Mouse (Mus musculus) liver, adult 2 months (tissue): ENCODE measurements around the gene Tekt1. TPM values are rescaled to one million over a fixed set of nuclear protein-coding genes. Genes with fewer than 3 reads are reported as not detected.

Source experiments
- DNase-seq: peaks from one replicate; pipeline ENCODE4 v3.0.0-alpha.2; 2011; ENCODE audit warnings: low read depth, low spot score; ENCODE audit errors: extremely low read depth
- H3K27ac ChIP-seq: fragments of 200-500 bp; replicated peaks from 2 replicates; pipeline ENCODE4 v1.5.1; 2012; ENCODE audit warnings: low read depth, mild to moderate bottlenecking, control low read depth, inconsistent platforms, low read length; ENCODE audit not compliant: insufficient read depth
- H3K27me3 ChIP-seq: fragments of 200-500 bp; 2 replicates; pipeline ENCODE4 v1.6.1; 2012; ENCODE audit warnings: mild to moderate bottlenecking, moderate library complexity, low read length, inconsistent platforms; ENCODE audit not compliant: control insufficient read depth, insufficient read depth
- H3K36me3 ChIP-seq: fragments of 200-500 bp; 2 replicates; pipeline ENCODE4 v1.6.1; 2012; ENCODE audit warnings: low read length, inconsistent platforms; ENCODE audit not compliant: control insufficient read depth, insufficient read depth
- H3K4me1 ChIP-seq: fragments of 200-500 bp; 2 replicates; pipeline ENCODE4 v1.6.1; 2011; ENCODE audit warnings: low read length; ENCODE audit not compliant: control insufficient read depth, insufficient read depth
- H3K4me3 ChIP-seq: fragments of 200-500 bp; 2 replicates; pipeline ENCODE4 v1.5.1; 2011; ENCODE audit warnings: low read depth, mild to moderate bottlenecking, control low read depth, low read length, moderate library complexity; ENCODE audit not compliant: insufficient read depth
- H3K79me2 ChIP-seq: fragments of 200-500 bp; 2 replicates; pipeline ENCODE4 v1.6.1; 2012; ENCODE audit warnings: inconsistent platforms, mild to moderate bottlenecking, low read length, moderate library complexity; ENCODE audit not compliant: control insufficient read depth, insufficient read depth
- H3K9ac ChIP-seq: fragments of 200-500 bp; 2 replicates; pipeline ENCODE4 v1.6.1; 2012; ENCODE audit warnings: low read depth, mild to moderate bottlenecking, control low read depth, inconsistent platforms, low read length
- CTCF ChIP-seq: fragments of 200-500 bp; IDR thresholded peaks from 2 replicates; pipeline ENCODE4 v1.5.1; 2011; ENCODE audit warnings: low read depth, low read length, control low read depth
- POLR2A ChIP-seq: fragments of 200-500 bp; IDR thresholded peaks from 2 replicates; pipeline ENCODE4 v1.6.1; 2011; ENCODE audit warnings: low read length, control low read depth; ENCODE audit not compliant: insufficient read depth; ENCODE audit errors: extremely low read depth
- WGBS: fragments of 180-500 bp; shearing (Covaris S2); methylation state at CpG from one replicate; pipeline ENCODE4 v1.1.7; 2018; 5-methylcytosine and 5-hydroxymethylcytosine counted together
- polyA plus RNA-seq: library from polyadenylated mRNA; depleted of rRNA; stranded (reverse); fragments of >200 nt; gene quantifications from 2 replicates; pipeline ENCODE4 v1.2.3, GENCODE M21; 2012
- total RNA-seq: library from RNA; depleted of rRNA; stranded (reverse); fragments of >200 nt; gene quantifications from 2 replicates; pipeline ENCODE4 v1.2.3, GENCODE M21; 2014

Tekt1 gene
- total and polyA plus RNA-seq, 2 experiments: not detected

DNA sequence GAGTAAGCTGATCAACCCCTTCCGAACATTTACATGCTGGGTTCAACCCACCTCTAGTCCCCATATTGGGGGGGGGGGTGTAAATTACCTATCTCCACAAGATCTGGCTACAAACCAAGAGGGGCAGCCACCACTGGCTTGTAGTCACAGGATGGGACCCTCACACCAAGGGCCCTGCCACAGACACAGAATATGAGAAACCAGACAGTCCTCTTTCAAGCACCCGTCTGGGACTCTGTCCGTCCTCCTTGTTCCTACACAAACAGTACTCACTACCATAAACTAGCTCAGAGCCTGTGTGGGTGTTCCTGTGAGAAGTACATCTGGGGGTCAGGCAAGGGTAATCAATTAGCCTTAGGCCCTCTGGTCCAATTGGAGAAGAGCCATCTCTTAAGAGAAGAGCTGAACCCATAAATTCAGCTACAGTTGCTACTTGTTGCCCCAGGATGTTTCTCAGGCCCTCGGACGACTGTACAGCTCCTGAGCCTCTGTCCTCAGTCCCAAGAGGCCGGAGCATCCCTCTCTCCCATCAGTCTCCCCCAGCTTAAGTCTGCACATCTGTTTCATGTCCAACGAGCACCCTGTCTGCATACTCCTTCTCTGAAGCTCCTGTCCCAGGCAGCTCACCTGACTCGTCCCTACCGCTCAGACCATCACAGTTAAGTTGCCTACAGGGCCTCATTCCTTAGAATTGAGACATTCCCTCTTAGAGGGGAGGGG, 46.4 kb upstream of the Tekt1 start:
- Histone ChIP-seq H3K4me3 (no peak overlapping the region), H3K4me1 (peaks cover 4% of the 10 kb centered on the region; the same call in 1 of the 2 replicates), H3K36me3 (no peaks in the 10 kb centered on the region), H3K27ac (no peak overlapping the region), H3K79me2 (no peaks in the 10 kb centered on the region), H3K27me3 (no peaks in the 10 kb centered on the region), H3K9ac (no peak overlapping the region)
- TF ChIP-seq CTCF: no peak
- TF ChIP-seq POLR2A: no peak
- DNase-seq: no peak
- 90% methylated on average over 9 of the region's 9 CpGs for WGBS

DNA sequence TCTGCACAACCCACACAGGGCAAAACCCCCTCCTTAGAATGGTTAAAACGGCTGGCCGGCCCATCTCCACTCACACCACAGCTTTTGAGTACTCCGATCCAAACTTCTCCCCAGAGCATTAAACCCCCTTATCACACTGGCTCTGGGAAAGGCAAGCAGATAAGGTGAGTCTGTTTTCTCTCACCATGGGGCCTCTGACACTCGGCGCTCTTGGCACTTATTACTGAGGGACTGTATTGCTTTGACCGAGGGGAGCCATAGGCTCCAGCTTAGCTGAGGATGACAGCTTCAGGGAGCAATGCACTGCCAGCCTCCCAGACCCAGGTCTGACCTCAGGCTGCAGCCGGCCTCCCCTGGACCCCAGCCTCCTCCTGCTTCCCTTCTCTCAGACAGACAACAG, 45.3 kb upstream of the Tekt1 start:
- WGBS: 51% methylated on average over 7 of the region's 7 CpGs
- Histone ChIP-seq H3K36me3 (no peaks in the 10 kb centered on the region), H3K4me3 (no peak overlapping the region), H3K27ac (no peak overlapping the region), H3K9ac (no peak overlapping the region), H3K27me3 (no peaks in the 10 kb centered on the region), H3K4me1 (peaks cover 4% of the 10 kb centered on the region; the same call in 1 of the 2 replicates), H3K79me2 (no peaks in the 10 kb centered on the region)
- DNase-seq: no peak
- TF ChIP-seq POLR2A (no peak), CTCF (no peak)

DNA sequence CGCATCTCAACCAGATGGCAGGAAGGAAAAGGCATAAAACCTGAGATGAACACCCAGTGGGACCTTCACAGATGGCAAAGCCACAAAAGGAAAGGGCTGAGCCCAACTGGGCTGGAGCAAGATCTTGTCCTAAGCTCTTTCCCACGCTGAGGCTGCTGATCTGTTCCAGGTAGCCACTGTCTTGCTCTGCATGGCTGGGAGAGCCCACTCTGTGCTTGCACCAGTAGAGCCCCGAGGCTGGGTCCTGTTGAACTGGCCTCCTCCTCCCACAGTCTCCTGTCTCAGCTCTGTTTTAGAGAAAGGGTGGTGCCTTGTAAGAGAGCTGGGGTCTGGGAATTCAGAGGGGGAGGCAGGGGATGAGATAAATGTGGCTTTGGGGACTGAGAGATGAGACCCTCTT, 44.8 kb upstream of the Tekt1 start:
- H3K79me2 ChIP-seq: no peaks in the 10 kb centered on the region
- H3K27me3 ChIP-seq: no peaks in the 10 kb centered on the region
- H3K9ac ChIP-seq: no peak overlapping the region
- H3K36me3 ChIP-seq: no peaks in the 10 kb centered on the region
- peaks cover 4% of the 10 kb centered on the region; the same call in 1 of the 2 replicates for H3K4me1 ChIP-seq
- H3K27ac ChIP-seq: no peak overlapping the region
- WGBS: 48% methylated on average over 3 of the region's 3 CpGs
- no peak overlapping the region for H3K4me3 ChIP-seq
- TF ChIP-seq POLR2A: no peak
- TF ChIP-seq CTCF: no peak
- DNase-seq: no peak

DNA sequence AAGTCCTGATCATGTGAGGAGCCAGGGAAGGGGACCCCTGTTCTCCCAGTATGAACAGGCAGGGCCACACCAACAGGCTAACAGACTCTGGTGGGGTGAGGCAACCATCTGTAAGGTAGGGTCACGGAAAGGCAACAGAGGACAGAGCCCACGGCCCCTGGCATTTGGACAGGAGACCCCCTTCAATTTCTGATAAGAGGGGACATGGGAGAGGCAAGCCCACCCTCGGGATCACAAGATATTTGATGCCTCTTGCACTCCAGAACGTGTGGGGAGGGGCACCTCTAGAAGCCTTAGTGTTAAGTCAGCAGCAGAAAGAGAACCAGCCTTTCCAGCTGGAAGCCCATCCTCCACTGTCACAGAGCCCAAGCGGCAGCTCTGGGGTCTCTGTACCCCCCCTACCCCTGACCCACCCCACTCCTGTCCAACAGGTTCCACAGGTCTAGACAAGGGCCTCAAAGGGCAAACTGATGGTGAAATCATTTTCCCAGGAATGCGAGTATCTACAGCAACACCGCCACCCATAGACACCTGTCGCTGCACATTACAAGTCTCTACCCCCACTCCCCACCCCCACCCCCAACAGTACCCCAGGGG, 43.9 kb upstream of the Tekt1 start:
- Histone ChIP-seq H3K27me3 (no peaks in the 10 kb centered on the region), H3K79me2 (no peaks in the 10 kb centered on the region), H3K4me1 (peaks cover 4% of the 10 kb centered on the region; the same call in 1 of the 2 replicates), H3K4me3 (no peak overlapping the region), H3K27ac (no peak overlapping the region), H3K9ac (no peak overlapping the region), H3K36me3 (no peaks in the 10 kb centered on the region)
- no peak for TF ChIP-seq CTCF
- no peak for TF ChIP-seq POLR2A
- WGBS: 75% methylated on average over 8 of the region's 8 CpGs
- no peak for DNase-seq

DNA sequence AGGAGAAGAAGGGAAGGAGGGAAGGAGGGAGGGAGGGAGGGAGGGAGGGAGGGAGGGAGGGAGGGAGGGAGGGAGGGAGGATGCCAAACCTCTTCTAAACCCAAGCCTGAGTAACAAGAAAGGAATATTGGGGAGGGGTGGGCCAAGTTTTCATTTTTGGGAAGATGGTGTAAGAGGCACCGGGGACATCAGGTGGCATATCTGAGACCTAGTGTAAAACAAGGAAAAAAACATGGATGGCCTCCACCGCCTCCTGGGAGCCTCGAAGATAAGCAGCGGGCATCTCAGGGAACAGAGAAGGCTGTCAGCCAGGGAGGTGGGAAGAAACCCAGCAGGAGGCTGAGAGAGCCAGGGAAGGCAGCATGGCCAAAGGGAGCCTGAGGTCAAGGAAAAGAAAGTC, 43.3 kb upstream of the Tekt1 start:
- WGBS: 73% methylated on average over 4 of the region's 4 CpGs
- H3K27ac ChIP-seq: no peak overlapping the region

DNA sequence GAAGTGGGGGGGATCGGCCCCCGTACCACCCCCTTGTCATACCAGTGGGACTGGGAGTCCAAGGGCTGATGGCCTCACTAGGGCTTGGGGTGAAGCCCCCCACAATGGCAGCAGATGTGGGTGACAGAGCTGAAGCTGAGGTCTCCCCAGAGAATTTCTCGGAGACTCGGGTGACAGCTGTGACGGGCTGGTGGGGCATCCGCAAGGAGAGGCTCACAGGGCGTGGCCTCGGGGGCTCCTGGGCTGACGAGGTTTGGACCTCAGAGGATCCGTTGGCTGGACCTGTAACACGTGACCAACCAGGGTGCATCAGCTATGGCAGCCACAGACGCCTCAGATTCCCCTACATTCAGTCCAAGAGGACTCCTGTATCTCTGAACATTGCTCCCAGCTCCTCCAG, 40.7 kb upstream of the Tekt1 start:
- H3K4me3 ChIP-seq: no peak overlapping the region
- H3K27ac ChIP-seq: no peak overlapping the region
- no peak overlapping the region for H3K9ac ChIP-seq
- H3K79me2 ChIP-seq: no peaks in the 10 kb centered on the region
- TF ChIP-seq CTCF (no peak), POLR2A (no peak)
- DNase-seq: no peak
- 96% methylated on average over 12 of the region's 12 CpGs for WGBS
- no peaks in the 10 kb centered on the region for H3K36me3 ChIP-seq
- H3K27me3 ChIP-seq: no peaks in the 10 kb centered on the region
- H3K4me1 ChIP-seq: no peaks in the 10 kb centered on the region

More for the DNA sequence above, 43.3 kb upstream of the Tekt1 start:
- Histone ChIP-seq H3K79me2 (no peaks in the 10 kb centered on the region), H3K9ac (no peak overlapping the region), H3K27me3 (no peaks in the 10 kb centered on the region), H3K36me3 (no peaks in the 10 kb centered on the region), H3K4me1 (no peaks in the 10 kb centered on the region), H3K4me3 (no peak overlapping the region)
- DNase-seq: no peak
- TF ChIP-seq POLR2A (no peak), CTCF (no peak)
